Comparison of ENCODE assay signal across 14 mouse cellular contexts in the genomic region with DNA sequence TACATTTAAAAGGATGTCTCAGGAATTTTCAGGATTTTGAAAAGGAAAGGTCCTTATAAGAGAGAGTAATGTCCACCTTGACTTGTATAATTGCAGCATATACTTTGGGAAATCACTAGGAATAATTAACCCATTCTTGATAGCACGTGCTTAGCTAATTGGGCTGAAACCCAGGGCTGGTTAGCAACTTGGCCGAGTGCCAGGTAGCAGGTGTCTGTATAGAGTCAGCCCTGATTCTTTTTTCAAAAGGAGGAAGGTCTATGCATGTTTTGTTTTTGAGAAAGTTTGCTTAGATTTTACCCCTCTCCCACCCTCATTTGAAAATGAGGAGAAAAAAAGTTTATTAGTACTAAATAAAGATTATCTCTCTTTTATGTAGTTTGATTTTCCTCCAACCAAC.
DNase-seq lines count a peak whose midpoint lies in the region; ATAC-seq and TF ChIP-seq lines count a peak whose summit lies in the region.
"Had no signal": no experiment of that assay in that cellular context is flagged by ENCODE, and none has a peak within 500 bp of the region (broad histone marks: within the 10 kb centered on the region; RNA-seq: fewer than 3 reads in every experiment).

No protein-coding gene starts in this region.

- 44% methylated on average over 2 of the region's 2 CpGs for WGBS in hindbrain, postnatal 0 days
- 48% methylated on average over 2 of the region's 2 CpGs for WGBS in hindbrain, embryonic 13.5 days
- 31% methylated on average over 2 of the region's 2 CpGs for WGBS in forebrain, embryonic 16.5 days
- WGBS in heart, embryonic 10.5 days: 57% methylated on average over 2 of the region's 2 CpGs

- no peaks in the 10 kb centered on the region for H3K4me1 ChIP-seq in hindbrain, postnatal 0 days (ENCODE audit: insufficient read depth, low read length)
- no peaks in the 10 kb centered on the region for H3K4me1 ChIP-seq in hindbrain, embryonic 13.5 days (replicated peaks)
- H3K4me1 ChIP-seq in forebrain, embryonic 16.5 days (replicated peaks; ENCODE audit: control insufficient read depth, insufficient read depth, low read length): 0 out of 2 replicates have a peak, but pooled peaks cover 6% of the 10 kb centered on the region
- no peaks in the 10 kb centered on the region for H3K4me1 ChIP-seq in heart, embryonic 10.5 days
- H3K4me1 ChIP-seq: embryonic facial prominence, embryonic 12.5 days had no signal

- no peak for ATAC-seq in hindbrain, postnatal 0 days
- no peak for ATAC-seq in hindbrain, embryonic 13.5 days (ENCODE audit: low FRiP score)
- ATAC-seq in forebrain, embryonic 16.5 days: peak; percentile 72; the same call in 1 of the 2 replicates

- no peak overlapping the region for H3K4me3 ChIP-seq in hindbrain, postnatal 0 days (ENCODE audit: low read length)
- no peak overlapping the region for H3K4me3 ChIP-seq in hindbrain, embryonic 13.5 days
- no peak overlapping the region for H3K4me3 ChIP-seq in forebrain, embryonic 16.5 days (replicated peaks; ENCODE audit: low read length)
- H3K4me3 ChIP-seq in heart, embryonic 10.5 days: no peak overlapping the region
- H3K4me3 ChIP-seq: embryonic facial prominence, embryonic 12.5 days had no signal

- peak; percentile 53 for DNase-seq in hindbrain, postnatal 0 days (ENCODE audit: low spot score)
- DNase-seq in right cerebral cortex, postnatal 4 days: peak; percentile 8
- DNase-seq in right cerebral cortex, adult 18-20 months: no peak
- DNase-seq in frontal cortex, postnatal 10 days (ENCODE audit: low spot score in 2 of 2): no peak
- DNase-seq in heart, embryonic 10.5 days (ENCODE audit: low spot score): no peak
- DNase-seq: heart, adult 11 months; lung, embryonic 14.5 days; spleen, adult 18-20 months had no signal

- no peaks in the 10 kb centered on the region for H3K36me3 ChIP-seq in hindbrain, postnatal 0 days (ENCODE audit: insufficient read depth, low read length)
- H3K36me3 ChIP-seq in hindbrain, embryonic 13.5 days: no peaks in the 10 kb centered on the region
- H3K36me3 ChIP-seq in forebrain, embryonic 16.5 days (ENCODE audit: control insufficient read depth, insufficient read depth): no peaks in the 10 kb centered on the region
- no peaks in the 10 kb centered on the region for H3K36me3 ChIP-seq in heart, embryonic 10.5 days
- H3K36me3 ChIP-seq: embryonic facial prominence, embryonic 12.5 days had no signal

- H3K9ac ChIP-seq in hindbrain, postnatal 0 days (replicated peaks; ENCODE audit: low read length): no peak overlapping the region
- no peak overlapping the region for H3K9ac ChIP-seq in hindbrain, embryonic 13.5 days
- no peak overlapping the region for H3K9ac ChIP-seq in forebrain, embryonic 16.5 days (replicated peaks; ENCODE audit: low read depth, low read length)
- H3K9ac ChIP-seq: embryonic facial prominence, embryonic 12.5 days; lung, embryonic 14.5 days had no signal

- H3K9me3 ChIP-seq in hindbrain, postnatal 0 days (ENCODE audit: low read length): no peaks in the 10 kb centered on the region
- no peaks in the 10 kb centered on the region for H3K9me3 ChIP-seq in hindbrain, embryonic 13.5 days
- H3K9me3 ChIP-seq in forebrain, embryonic 16.5 days (ENCODE audit: control insufficient read depth, low read length): no peaks in the 10 kb centered on the region
- no peaks in the 10 kb centered on the region for H3K9me3 ChIP-seq in heart, embryonic 10.5 days
- H3K9me3 ChIP-seq: embryonic facial prominence, embryonic 12.5 days had no signal

- no peaks in the 10 kb centered on the region for H3K27me3 ChIP-seq in hindbrain, postnatal 0 days (ENCODE audit: insufficient read depth, low read length)
- H3K27me3 ChIP-seq in hindbrain, embryonic 13.5 days: 0 out of 2 replicates have a peak, but pooled peaks cover 5% of the 10 kb centered on the region
- H3K27me3 ChIP-seq in forebrain, embryonic 16.5 days (replicated peaks; ENCODE audit: control insufficient read depth, insufficient read depth, low read length): no peaks in the 10 kb centered on the region
- H3K27me3 ChIP-seq in heart, embryonic 10.5 days (ENCODE audit: insufficient read depth, poor library complexity, severe bottlenecking): no peaks in the 10 kb centered on the region
- H3K27me3 ChIP-seq: CH12.LX; embryonic facial prominence, embryonic 12.5 days had no signal

- TF ChIP-seq CTCF in hindbrain, postnatal 0 days (IDR thresholded peaks at IDR 0.05; ENCODE audit: low read depth): no peak

- H3K27ac ChIP-seq in hindbrain, postnatal 0 days: no peak overlapping the region
- no peak overlapping the region for H3K27ac ChIP-seq in hindbrain, embryonic 13.5 days
- H3K27ac ChIP-seq in forebrain, embryonic 16.5 days (ENCODE audit: low read length): no peak overlapping the region
- no peak overlapping the region for H3K27ac ChIP-seq in heart, embryonic 10.5 days
- H3K27ac ChIP-seq: embryonic facial prominence, embryonic 12.5 days; kidney, postnatal 0 days; stomach, postnatal 0 days had no signal

- H3K4me2 ChIP-seq in hindbrain, postnatal 0 days (ENCODE audit: low read depth, low read length): no peak overlapping the region
- H3K4me2 ChIP-seq in hindbrain, embryonic 13.5 days: no peak overlapping the region
- no peak overlapping the region for H3K4me2 ChIP-seq in forebrain, embryonic 16.5 days (ENCODE audit: low read length)
- H3K4me2 ChIP-seq: embryonic facial prominence, embryonic 12.5 days; lung, embryonic 14.5 days had no signal

Comparison
In these comparisons a context has a peak if more than half of its experiments do, and no peak if none do; other contexts are left out.
1. DNase-seq: peak in hindbrain, postnatal 0 days (single experiment) and right cerebral cortex, postnatal 4 days (single experiment); none in right cerebral cortex, adult 18-20 months (single experiment), frontal cortex, postnatal 10 days (0 of 2) and heart, embryonic 10.5 days (single experiment).